ENCODE assay signal across 8 mouse cellular contexts in the genomic region with DNA sequence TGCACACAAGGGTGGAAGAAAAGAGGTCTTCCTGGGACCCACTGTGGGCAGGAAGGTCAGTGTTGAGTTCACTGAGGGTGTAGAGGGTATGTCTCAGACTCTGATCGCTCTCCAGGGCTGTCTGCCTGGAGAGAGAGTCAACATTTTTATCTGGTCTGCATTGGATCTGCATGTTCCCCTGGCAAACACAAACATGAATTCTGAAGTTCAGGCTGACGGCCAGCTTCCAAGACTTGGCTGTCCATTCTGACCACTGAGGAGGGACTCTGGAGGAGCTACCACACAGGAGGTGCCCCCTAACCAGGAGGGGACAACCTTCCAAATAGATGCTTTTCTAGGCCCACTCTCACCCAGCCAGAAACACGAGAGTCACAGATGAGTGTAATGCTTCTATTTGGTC. TPM values are rescaled to one million over a fixed set of nuclear protein-coding genes. Genes with fewer than 3 reads are reported as not detected.
DNase-seq lines count a peak whose midpoint lies in the region; ATAC-seq and TF ChIP-seq lines count a peak whose summit lies in the region.

No protein-coding gene starts in this region.

- H3K9ac ChIP-seq in CH12.LX (ENCODE audit: insufficient read depth, low read depth): peak overlapping the region; percentile 69
- peak overlapping the region; percentile 100 for H3K9ac ChIP-seq in forebrain, embryonic 14.5 days (ENCODE audit: low read length)
- peak overlapping the region; percentile 44 for H3K9ac ChIP-seq in intestine, embryonic 14.5 days (ENCODE audit: low read length)
- peak overlapping the region; percentile 68 for H3K9ac ChIP-seq in midbrain, embryonic 15.5 days

- peak; percentile 60 for DNase-seq in cerebellum, adult 9-10 months
- DNase-seq in CH12.LX (ENCODE audit: extremely low read depth): no peak
- no peak for DNase-seq in forebrain, embryonic 14.5 days (ENCODE audit: low spot score)
- no peak for DNase-seq in intestine, embryonic 14.5 days (ENCODE audit: low spot score)
- no peak for DNase-seq in natural killer cell, adult 2 months (ENCODE audit: low spot score in 2 of 2)
- no peak for DNase-seq in frontal cortex, adult 2 months (ENCODE audit: extremely low spot score in 1 of 2, low spot score in 1 of 2)

- H3K27me3 ChIP-seq in CH12.LX (replicated peaks): no peaks in the 10 kb centered on the region
- no peaks in the 10 kb centered on the region for H3K27me3 ChIP-seq in forebrain, embryonic 14.5 days (replicated peaks; ENCODE audit: control insufficient read depth, insufficient read depth, low read length)
- H3K27me3 ChIP-seq in intestine, embryonic 14.5 days (replicated peaks; ENCODE audit: control insufficient read depth, insufficient read depth, low read length): no peaks in the 10 kb centered on the region
- no peaks in the 10 kb centered on the region for H3K27me3 ChIP-seq in midbrain, embryonic 15.5 days (replicated peaks)

- H3K4me1 ChIP-seq in CH12.LX (ENCODE audit: control insufficient read depth in 1 of 2, insufficient read depth in 2 of 2): peaks cover 22 to 46% of the 10 kb centered on the region in 2 experiments
- peaks cover 33% of the 10 kb centered on the region for H3K4me1 ChIP-seq in forebrain, embryonic 14.5 days (ENCODE audit: control insufficient read depth, insufficient read depth, low read length)
- peaks cover 20% of the 10 kb centered on the region for H3K4me1 ChIP-seq in intestine, embryonic 14.5 days (replicated peaks; ENCODE audit: control insufficient read depth, insufficient read depth, low read length)
- peaks cover 54% of the 10 kb centered on the region for H3K4me1 ChIP-seq in midbrain, embryonic 15.5 days

- peak overlapping the region; percentile 73 for H3K4me2 ChIP-seq in CH12.LX (ENCODE audit: insufficient read depth, low read depth, poor library complexity, severe bottlenecking)
- H3K4me2 ChIP-seq in forebrain, embryonic 14.5 days (ENCODE audit: low read length): peak overlapping the region; percentile 92
- peak overlapping the region; percentile 54 for H3K4me2 ChIP-seq in intestine, embryonic 14.5 days (ENCODE audit: low read length)
- H3K4me2 ChIP-seq in midbrain, embryonic 15.5 days: peak overlapping the region; percentile 71

- H3K4me3 ChIP-seq in CH12.LX (replicated peaks in 1 of 3; ENCODE audit: low read depth in 2 of 3, low read length in 2 of 3, poor library complexity in 1 of 3): peak overlapping the region; percentile 65 to 93 (median 77)
- peak overlapping the region; percentile 100 for H3K4me3 ChIP-seq in forebrain, embryonic 14.5 days (ENCODE audit: low read depth, low read length)
- H3K4me3 ChIP-seq in intestine, embryonic 14.5 days (ENCODE audit: low read depth, low read length): peak overlapping the region; percentile 94
- H3K4me3 ChIP-seq in midbrain, embryonic 15.5 days: peak overlapping the region; percentile 85

- no peak for TF ChIP-seq CTCF in CH12.LX (conservative IDR thresholded peaks at IDR 0.05 in 1 of 2, IDR thresholded peaks at IDR 0.05 in 1 of 2; ENCODE audit: low read depth in 2 of 2, low read length in 2 of 2)

- ATAC-seq in cerebellum, adult (ENCODE audit: insufficient number of reproducible peaks, low FRiP score, low TSS enrichment): no peak
- ATAC-seq in forebrain, embryonic 14.5 days: no peak
- ATAC-seq in intestine, embryonic 14.5 days (replicated peaks; ENCODE audit: low FRiP score, low TSS enrichment, low read depth): 0 out of 2 replicates have a peak, but pooled peaks have one; percentile 2
- no peak; the same call in 1 of the 2 replicates for ATAC-seq in midbrain, embryonic 15.5 days (replicated peaks)

- peaks cover 40% of the 10 kb centered on the region for H3K79me2 ChIP-seq in CH12.LX (replicated peaks; ENCODE audit: control insufficient read depth, extremely low read depth, insufficient read depth, poor library complexity, severe bottlenecking)

- 83% methylated on average over 3 of the region's 3 CpGs for WGBS in forebrain, embryonic 14.5 days
- WGBS in intestine, embryonic 14.5 days: 61% methylated on average over 3 of the region's 3 CpGs
- WGBS in midbrain, embryonic 15.5 days: 81% methylated on average over 3 of the region's 3 CpGs

- dilution Hi-C loops in CH12.LX (cut with MboI; ENCODE audit: extremely low pct_ligation_motif_present, extremely low pct_unique_long_range_greater_than_20kb, low sequenced_read_pairs): no loop called here

- TF ChIP-seq RAD21 in CH12.LX (IDR thresholded peaks at IDR 0.05; ENCODE audit: low read depth, low read length): no peak

- in situ Hi-C loops in CH12.LX (cut with MboI; ENCODE audit: low pct_ligation_motif_present, low pct_unique_long_range_greater_than_20kb, low sequenced_read_pairs): no loop called here

- TF ChIP-seq POLR2A in CH12.LX (IDR thresholded peaks at IDR 0.05; ENCODE audit: low read depth, low read length): no peak

- no peak overlapping the region for H3K27ac ChIP-seq in CH12.LX (ENCODE audit: insufficient read depth, low read depth)
- H3K27ac ChIP-seq in forebrain, embryonic 14.5 days (ENCODE audit: low read depth, low read length): peak overlapping the region; percentile 97; the same call in 1 of the 2 replicates
- H3K27ac ChIP-seq in intestine, embryonic 14.5 days (ENCODE audit: low read depth): peak overlapping the region; percentile 95
- H3K27ac ChIP-seq in midbrain, embryonic 15.5 days: peak overlapping the region; percentile 93

- TF ChIP-seq EP300 in CH12.LX (IDR thresholded peaks at IDR 0.05; ENCODE audit: low read length): no peak

- no peaks in the 10 kb centered on the region for H3K9me3 ChIP-seq in CH12.LX (replicated peaks; ENCODE audit: low read length)
- no peaks in the 10 kb centered on the region for H3K9me3 ChIP-seq in forebrain, embryonic 14.5 days (replicated peaks; ENCODE audit: control insufficient read depth, low read length)
- no peaks in the 10 kb centered on the region for H3K9me3 ChIP-seq in intestine, embryonic 14.5 days (ENCODE audit: control insufficient read depth, low read length)
- no peaks in the 10 kb centered on the region for H3K9me3 ChIP-seq in midbrain, embryonic 15.5 days

- peaks cover 6 to 56% of the 10 kb centered on the region in 2 experiments for H3K36me3 ChIP-seq in CH12.LX (replicated peaks in 1 of 2; ENCODE audit: control insufficient read depth in 1 of 2, insufficient read depth in 1 of 2, low read length in 1 of 2)
- no peaks in the 10 kb centered on the region for H3K36me3 ChIP-seq in forebrain, embryonic 14.5 days (ENCODE audit: control insufficient read depth, insufficient read depth, low read length)
- H3K36me3 ChIP-seq in intestine, embryonic 14.5 days (ENCODE audit: control insufficient read depth, insufficient read depth, low read length): peaks cover 3% of the 10 kb centered on the region; the same call in 1 of the 2 replicates
- no peaks in the 10 kb centered on the region for H3K36me3 ChIP-seq in midbrain, embryonic 15.5 days (replicated peaks)

TF ChIP-seq in CH12.LX, 34 proteins besides CTCF, POLR2A, EP300 and RAD21 (continues in another document):
- TF ChIP-seq MAFK (IDR thresholded peaks at IDR 0.05; ENCODE audit: insufficient replicate concordance, low read length): no peak
- TF ChIP-seq ELF1 (IDR thresholded peaks at IDR 0.05; ENCODE audit: low read depth, low read length): no peak
- TF ChIP-seq MEF2A (IDR thresholded peaks at IDR 0.05; ENCODE audit: borderline replicate concordance, low read depth, low read length): no peak
- no peak for TF ChIP-seq PAX5 (IDR thresholded peaks at IDR 0.05; ENCODE audit: low read length)
- no peak for TF ChIP-seq HCFC1 (IDR thresholded peaks at IDR 0.05; ENCODE audit: low read depth, low read length)
- TF ChIP-seq CHD1 (IDR thresholded peaks at IDR 0.05; ENCODE audit: low read depth, low read length): no peak
- no peak for TF ChIP-seq JUN (IDR thresholded peaks at IDR 0.05; ENCODE audit: insufficient read depth, low read depth, low read length)
- TF ChIP-seq GABPA (IDR thresholded peaks at IDR 0.05; ENCODE audit: insufficient replicate concordance, low read depth, low read length): no peak
- TF ChIP-seq E2F4 (IDR thresholded peaks at IDR 0.05; ENCODE audit: insufficient replicate concordance, low read depth, low read length): no peak

RNA-seq across cellular contexts. Expression of a gene that starts 0.7 kb away (rescaled TPM):
- total RNA-seq in CH12.LX (2012; rRNA removed) (92.1 and 96.8 TPM in 2 replicates), CH12.LX (2014; rRNA removed) (77.7 and 77.8 TPM in 2 replicates)
- 134 and 136 TPM in 2 replicates for polyA plus RNA-seq in CH12.LX (2012; ENCODE audit: insufficient read length, low read depth)
- 51.5 and 59.6 TPM in 2 replicates for polyA plus RNA-seq in forebrain, embryonic 14.5 days (2014; fragmentation: Nextera tagmentation; extraction: Ambion mirVana)
- polyA plus RNA-seq in intestine, embryonic 14.5 days (2014; fragmentation: Nextera tagmentation; extraction: Ambion mirVana): 68.7 and 70.2 TPM in 2 replicates
- 173 and 176 TPM in 2 replicates for polyA plus RNA-seq in midbrain, embryonic 15.5 days (2015; fragmentation: Nextera tagmentation; extraction: Ambion mirVana)
- 103 and 105 TPM in 2 replicates for polyA plus RNA-seq in frontal cortex, adult 2 months (2012; rRNA removed)

RNA-seq across cellular contexts. Expression of a gene that starts 43.5 kb away (rescaled TPM):
- 214 and 388 TPM in 2 replicates for total RNA-seq in CH12.LX (2012; rRNA removed)
- 90.8 and 130 TPM in 2 replicates for total RNA-seq in CH12.LX (2014; rRNA removed)
- polyA plus RNA-seq in CH12.LX (2012; ENCODE audit: insufficient read length, low read depth): 9.7 and 11.1 TPM in 2 replicates
- polyA plus RNA-seq in forebrain, embryonic 14.5 days (2014; fragmentation: Nextera tagmentation; extraction: Ambion mirVana): 3.8 and 5.6 TPM in 2 replicates
- polyA plus RNA-seq in intestine, embryonic 14.5 days (2014; fragmentation: Nextera tagmentation; extraction: Ambion mirVana): 62.9 and 64.0 TPM in 2 replicates
- 8.4 and 10.4 TPM in 2 replicates for polyA plus RNA-seq in midbrain, embryonic 15.5 days (2015; fragmentation: Nextera tagmentation; extraction: Ambion mirVana)
- 3.2 and 3.9 TPM in 2 replicates for polyA plus RNA-seq in frontal cortex, adult 2 months (2012; rRNA removed)

RNA-seq across cellular contexts. Expression of a gene that starts 47.4 kb away (rescaled TPM):
- total RNA-seq in CH12.LX (2012; rRNA removed) (0.84 and 2.7 TPM in 2 replicates), CH12.LX (2014; rRNA removed) (0.51 and 0.82 TPM in 2 replicates)
- polyA plus RNA-seq in CH12.LX (2012; ENCODE audit: insufficient read length, low read depth): 0.67 and 1.0 TPM in 2 replicates
- not detected in 2 replicates for polyA plus RNA-seq in forebrain, embryonic 14.5 days (2014; fragmentation: Nextera tagmentation; extraction: Ambion mirVana)
- polyA plus RNA-seq in intestine, embryonic 14.5 days (2014; fragmentation: Nextera tagmentation; extraction: Ambion mirVana): 2.9 and 4.1 TPM in 2 replicates
- not detected in 2 replicates for polyA plus RNA-seq in midbrain, embryonic 15.5 days (2015; fragmentation: Nextera tagmentation; extraction: Ambion mirVana)
- polyA plus RNA-seq in frontal cortex, adult 2 months (2012; rRNA removed): 1.5 and 1.8 TPM in 2 replicates

RNA-seq across cellular contexts. Expression of a gene that starts 59.1 kb away (rescaled TPM):
- total RNA-seq in CH12.LX (2012; rRNA removed): 4.6 and 5.4 TPM in 2 replicates
- 2.3 and 2.7 TPM in 2 replicates for total RNA-seq in CH12.LX (2014; rRNA removed)
- 6.0 and 6.2 TPM in 2 replicates for polyA plus RNA-seq in CH12.LX (2012; ENCODE audit: insufficient read length, low read depth)
- 5.0 and 6.5 TPM in 2 replicates for polyA plus RNA-seq in forebrain, embryonic 14.5 days (2014; fragmentation: Nextera tagmentation; extraction: Ambion mirVana)
- polyA plus RNA-seq in intestine, embryonic 14.5 days (2014; fragmentation: Nextera tagmentation; extraction: Ambion mirVana): 5.9 and 7.0 TPM in 2 replicates
- polyA plus RNA-seq in midbrain, embryonic 15.5 days (2015; fragmentation: Nextera tagmentation; extraction: Ambion mirVana): 7.4 and 8.2 TPM in 2 replicates
- 11.3 and 12.8 TPM in 2 replicates for polyA plus RNA-seq in frontal cortex, adult 2 months (2012; rRNA removed)

Comparison
In these comparisons a context has a peak if more than half of its experiments do, and no peak if none do; other contexts are left out.
1. H3K9ac ChIP-seq: peak in every context shown above with its lines; median percentile 100 in forebrain, embryonic 14.5 days; 69 in CH12.LX; 68 in midbrain, embryonic 15.5 days; 44 in intestine, embryonic 14.5 days.